Mouse (Mus musculus) bone marrow macrophage, adult 2 months (primary cell): ENCODE results near the gene Rabepk.

Experiments used
- CTCF ChIP-seq: IDR thresholded peaks from 2 replicates; pipeline ENCODE4 v1.5.1; 2012; ENCODE audit warnings: low read depth, mild to moderate bottlenecking, low read length, moderate library complexity
- POLR2A ChIP-seq: IDR thresholded peaks from 2 replicates; pipeline ENCODE4 v1.6.1; 2012; ENCODE audit warnings: mild to moderate bottlenecking, low read depth, low read length, borderline replicate concordance

GRCm38 (mm10) chr2:34737911-34738310 is 61.8 kb downstream of the Rabepk start:
- no peak for TF ChIP-seq POLR2A
- TF ChIP-seq CTCF, result no peak
